Mouse (Mus musculus): ENCODE measurements around the gene Rpusd1. TPM values are rescaled to one million over a fixed set of nuclear protein-coding genes. Genes with fewer than 3 reads are reported as not detected.
"Not testable (repeated sequence)": the region's sequence is repeated elsewhere in the genome, so short reads cannot be mapped to it uniquely, and the experiment has no call there.

Gene Rpusd1
- polyA plus RNA-seq, 1 experiment, result 45.0 TPM

- 16% methylated on average over 4 of the region's 4 CpGs for WGBS
- DNase-seq, result no peak
These were observed 470 bp downstream of the Rpusd1 start for GRCm38 (mm10) chr17:25728009-25728270.

GRCm38 (mm10) chr17:25732082-25732481 is 4.6 kb downstream of the Rpusd1 start:
- TF ChIP-seq CTCF (IDR thresholded peaks at IDR 0.05; ENCODE audit: insufficient read depth, low read length), result peak; percentile 88
- TF ChIP-seq POLR2A (IDR thresholded peaks at IDR 0.05; ENCODE audit: borderline replicate concordance, extremely low read depth, low read depth, low read length), result no peak
- H3K4me3 ChIP-seq (replicated peaks; ENCODE audit: extremely low read depth, low read depth, low read length), result no peak overlapping the region
- DNase-seq, result peak; percentile 80
- H3K4me1 ChIP-seq (ENCODE audit: control insufficient read depth, insufficient read depth, low read length), result peaks cover 7% of the 10 kb centered on the region
- 29% methylated on average over 2 of the region's 2 CpGs for WGBS

More at GRCm38 (mm10) chr17:25728009-25728270, 470 bp downstream of the Rpusd1 start:
- TF ChIP-seq POLR2A (IDR thresholded peaks at IDR 0.05; ENCODE audit: borderline replicate concordance, extremely low read depth, low read depth, low read length), result no peak
- TF ChIP-seq CTCF (IDR thresholded peaks at IDR 0.05; ENCODE audit: insufficient read depth, low read length), result no peak
- Histone ChIP-seq H3K4me1 (ENCODE audit: control insufficient read depth, insufficient read depth, low read length) (peaks cover 9% of the 10 kb centered on the region), H3K4me3 (replicated peaks; ENCODE audit: extremely low read depth, low read depth, low read length) (peak overlapping the region; percentile 83)

GRCm38 (mm10) chr17:25735246-25735645 is 7.8 kb downstream of the Rpusd1 start:
- Histone ChIP-seq H3K4me1 (ENCODE audit: control insufficient read depth, insufficient read depth, low read length) (no peaks in the 10 kb centered on the region), H3K4me3 (replicated peaks; ENCODE audit: extremely low read depth, low read depth, low read length) (no peak overlapping the region)
- no peak for DNase-seq
- 79% methylated on average over 5 of the region's 5 CpGs for WGBS
- TF ChIP-seq CTCF (IDR thresholded peaks at IDR 0.05; ENCODE audit: insufficient read depth, low read length) (no peak), POLR2A (IDR thresholded peaks at IDR 0.05; ENCODE audit: borderline replicate concordance, extremely low read depth, low read depth, low read length) (no peak)

GRCm38 (mm10) chr17:25735745-25736144 is 8.3 kb downstream of the Rpusd1 start, which contains the start of gene Mslnl:
TSS of gene Mslnl (plus strand) at chr17:25736042.
- no peak within 1 kb of the TSS for H3K4me3 ChIP-seq (replicated peaks; ENCODE audit: extremely low read depth, low read depth, low read length)
- 64% methylated on average over 3 of the region's 3 CpGs for WGBS
- TF ChIP-seq POLR2A (IDR thresholded peaks at IDR 0.05; ENCODE audit: borderline replicate concordance, extremely low read depth, low read depth, low read length) (no peak), CTCF (IDR thresholded peaks at IDR 0.05; ENCODE audit: insufficient read depth, low read length) (no peak)
- DNase-seq, result no peak
- H3K4me1 ChIP-seq (ENCODE audit: control insufficient read depth, insufficient read depth, low read length), result no peaks in the 10 kb centered on the region

- no peak for DNase-seq
- WGBS, result 56% methylated on average over 7 of the region's 7 CpGs
- H3K4me1 ChIP-seq (ENCODE audit: control insufficient read depth, insufficient read depth, low read length), result no peaks in the 10 kb centered on the region
- H3K4me3 ChIP-seq (replicated peaks; ENCODE audit: extremely low read depth, low read depth, low read length), result no peak overlapping the region
- TF ChIP-seq POLR2A (IDR thresholded peaks at IDR 0.05; ENCODE audit: borderline replicate concordance, extremely low read depth, low read depth, low read length) (no peak), CTCF (IDR thresholded peaks at IDR 0.05; ENCODE audit: insufficient read depth, low read length) (no peak)
These were observed 11.4 kb downstream of the Rpusd1 start for GRCm38 (mm10) chr17:25738861-25739260.

GRCm38 (mm10) chr17:25741471-25741870 is 14.0 kb downstream of the Rpusd1 start:
- not testable (repeated sequence) for H3K4me3 ChIP-seq (replicated peaks; ENCODE audit: extremely low read depth, low read depth, low read length); DNase-seq; H3K4me1 ChIP-seq (ENCODE audit: control insufficient read depth, insufficient read depth, low read length)
- 66% methylated on average over 12 of the region's 12 CpGs for WGBS

GRCm38 (mm10) chr17:25743831-25744230 is 16.4 kb downstream of the Rpusd1 start:
- DNase-seq, result no peak
- TF ChIP-seq CTCF (IDR thresholded peaks at IDR 0.05; ENCODE audit: insufficient read depth, low read length) (no peak), POLR2A (IDR thresholded peaks at IDR 0.05; ENCODE audit: borderline replicate concordance, extremely low read depth, low read depth, low read length) (no peak)
- no peaks in the 10 kb centered on the region for H3K4me1 ChIP-seq (ENCODE audit: control insufficient read depth, insufficient read depth, low read length)
- no peak overlapping the region for H3K4me3 ChIP-seq (replicated peaks; ENCODE audit: extremely low read depth, low read depth, low read length)
- WGBS, result 66% methylated on average over 9 of the region's 9 CpGs

GRCm38 (mm10) chr17:25744311-25744710 is 16.8 kb downstream of the Rpusd1 start:
- Histone ChIP-seq H3K4me1 (ENCODE audit: control insufficient read depth, insufficient read depth, low read length) (no peaks in the 10 kb centered on the region), H3K4me3 (replicated peaks; ENCODE audit: extremely low read depth, low read depth, low read length) (no peak overlapping the region)
- TF ChIP-seq CTCF (IDR thresholded peaks at IDR 0.05; ENCODE audit: insufficient read depth, low read length) (no peak), POLR2A (IDR thresholded peaks at IDR 0.05; ENCODE audit: borderline replicate concordance, extremely low read depth, low read depth, low read length) (no peak)
- no peak for DNase-seq
- WGBS, result 64% methylated on average over 10 of the region's 10 CpGs

- no peak for DNase-seq
- WGBS, result 82% methylated on average over 4 of the region's 4 CpGs
- no peak for TF ChIP-seq POLR2A (IDR thresholded peaks at IDR 0.05; ENCODE audit: borderline replicate concordance, extremely low read depth, low read depth, low read length)
- no peak for TF ChIP-seq CTCF (IDR thresholded peaks at IDR 0.05; ENCODE audit: insufficient read depth, low read length)
- Histone ChIP-seq H3K4me3 (replicated peaks; ENCODE audit: extremely low read depth, low read depth, low read length) (no peak overlapping the region), H3K4me1 (ENCODE audit: control insufficient read depth, insufficient read depth, low read length) (no peaks in the 10 kb centered on the region)
These were observed 20.8 kb downstream of the Rpusd1 start for GRCm38 (mm10) chr17:25748238-25748637.

- WGBS, result 72% methylated on average over 6 of the region's 6 CpGs
- DNase-seq, result no peak
- TF ChIP-seq POLR2A (IDR thresholded peaks at IDR 0.05; ENCODE audit: borderline replicate concordance, extremely low read depth, low read depth, low read length) (no peak), CTCF (IDR thresholded peaks at IDR 0.05; ENCODE audit: insufficient read depth, low read length) (no peak)
- no peaks in the 10 kb centered on the region for H3K4me1 ChIP-seq (ENCODE audit: control insufficient read depth, insufficient read depth, low read length)
- no peak overlapping the region for H3K4me3 ChIP-seq (replicated peaks; ENCODE audit: extremely low read depth, low read depth, low read length)
These were observed 21.8 kb downstream of the Rpusd1 start for GRCm38 (mm10) chr17:25749314-25749713.

GRCm38 (mm10) chr17:25751446-25751845 is 24.0 kb downstream of the Rpusd1 start:
- no peak overlapping the region for H3K4me3 ChIP-seq (replicated peaks; ENCODE audit: extremely low read depth, low read depth, low read length)
- DNase-seq, result no peak
- H3K4me1 ChIP-seq (ENCODE audit: control insufficient read depth, insufficient read depth, low read length), result no peaks in the 10 kb centered on the region
- no peak for TF ChIP-seq POLR2A (IDR thresholded peaks at IDR 0.05; ENCODE audit: borderline replicate concordance, extremely low read depth, low read depth, low read length)
- no peak for TF ChIP-seq CTCF (IDR thresholded peaks at IDR 0.05; ENCODE audit: insufficient read depth, low read length)
- WGBS, result 15% methylated on average over 5 of the region's 5 CpGs
